Comparison of ENCODE assay signal across 27 mouse cellular contexts in genomic region chr2:56983167-56983566, GRCm38 (mm10).
DNase-seq lines count a peak whose midpoint lies in the region; ATAC-seq and TF ChIP-seq lines count a peak whose summit lies in the region.
"Had no signal": no experiment of that assay in that cellular context is flagged by ENCODE, and none has a peak within 500 bp of the region (broad histone marks: within the 10 kb centered on the region; RNA-seq: fewer than 3 reads in every experiment).

No protein-coding gene starts in this region.

- H3K4me1 ChIP-seq in limb, embryonic 14.5 days (ENCODE audit: control insufficient read depth, insufficient read depth, low read length) = no peaks in the 10 kb centered on the region
- no peaks in the 10 kb centered on the region for H3K4me1 ChIP-seq in limb, embryonic 10.5 days
- H3K4me1 ChIP-seq in embryonic facial prominence, embryonic 14.5 days (ENCODE audit: control insufficient read depth, insufficient read depth, low read length) = no peaks in the 10 kb centered on the region
- no peaks in the 10 kb centered on the region for H3K4me1 ChIP-seq in lung, embryonic 15.5 days
- H3K4me1 ChIP-seq: forebrain, embryonic 12.5 days; heart, embryonic 12.5 days; hindbrain, embryonic 10.5 days; intestine, embryonic 15.5 days; limb, embryonic 13.5 days; liver, embryonic 13.5 days; midbrain, embryonic 10.5 days; neural tube, embryonic 15.5 days had no signal

- H3K9ac ChIP-seq in limb, embryonic 14.5 days (ENCODE audit: low read depth, low read length, severe bottlenecking) = no peak overlapping the region
- no peak overlapping the region for H3K9ac ChIP-seq in embryonic facial prominence, embryonic 14.5 days (ENCODE audit: low read depth, low read length)
- H3K9ac ChIP-seq in lung, embryonic 15.5 days = no peak overlapping the region
- H3K9ac ChIP-seq: forebrain, embryonic 12.5 days; heart, embryonic 12.5 days; intestine, embryonic 15.5 days; limb, embryonic 13.5 days; liver, embryonic 13.5 days; neural tube, embryonic 15.5 days had no signal

- H3K4me2 ChIP-seq in limb, embryonic 14.5 days (replicated peaks; ENCODE audit: low read depth, low read length, severe bottlenecking) = no peak overlapping the region
- no peak overlapping the region for H3K4me2 ChIP-seq in embryonic facial prominence, embryonic 14.5 days (ENCODE audit: low read depth, low read length)
- H3K4me2 ChIP-seq in lung, embryonic 15.5 days = no peak overlapping the region
- H3K4me2 ChIP-seq: forebrain, embryonic 12.5 days; heart, embryonic 12.5 days; intestine, embryonic 15.5 days; limb, embryonic 13.5 days; liver, embryonic 13.5 days; neural tube, embryonic 15.5 days had no signal

- H3K27me3 ChIP-seq in limb, embryonic 14.5 days (ENCODE audit: control insufficient read depth, insufficient read depth, low read length) = no peaks in the 10 kb centered on the region
- no peaks in the 10 kb centered on the region for H3K27me3 ChIP-seq in limb, embryonic 10.5 days (ENCODE audit: low read depth, poor library complexity, severe bottlenecking)
- H3K27me3 ChIP-seq in embryonic facial prominence, embryonic 14.5 days (replicated peaks; ENCODE audit: control insufficient read depth, insufficient read depth, low read length) = no peaks in the 10 kb centered on the region
- H3K27me3 ChIP-seq in lung, embryonic 15.5 days = no peaks in the 10 kb centered on the region
- H3K27me3 ChIP-seq: forebrain, embryonic 12.5 days; heart, embryonic 12.5 days; intestine, embryonic 15.5 days; limb, embryonic 13.5 days; liver, embryonic 13.5 days; neural tube, embryonic 15.5 days had no signal

- H3K27ac ChIP-seq in limb, embryonic 14.5 days (replicated peaks; ENCODE audit: low read depth, low read length) = no peak overlapping the region
- H3K27ac ChIP-seq in limb, embryonic 10.5 days = no peak overlapping the region
- H3K27ac ChIP-seq in embryonic facial prominence, embryonic 14.5 days (replicated peaks; ENCODE audit: low read depth, low read length) = no peak overlapping the region
- no peak overlapping the region for H3K27ac ChIP-seq in lung, embryonic 15.5 days
- H3K27ac ChIP-seq: forebrain, embryonic 12.5 days; hindbrain, embryonic 10.5 days; intestine, embryonic 15.5 days; layer of hippocampus, adult 2 months; limb, embryonic 13.5 days; liver, embryonic 13.5 days; midbrain, embryonic 10.5 days; neural tube, embryonic 15.5 days had no signal

- H3K4me3 ChIP-seq in limb, embryonic 14.5 days (replicated peaks; ENCODE audit: low read length) = no peak overlapping the region
- H3K4me3 ChIP-seq in limb, embryonic 10.5 days = no peak overlapping the region
- H3K4me3 ChIP-seq in embryonic facial prominence, embryonic 14.5 days (ENCODE audit: low read depth, low read length) = no peak overlapping the region
- no peak overlapping the region for H3K4me3 ChIP-seq in lung, embryonic 15.5 days
- H3K4me3 ChIP-seq: forebrain, embryonic 12.5 days; heart, embryonic 12.5 days; hindbrain, embryonic 10.5 days; intestine, embryonic 15.5 days; layer of hippocampus, adult 2 months; limb, embryonic 13.5 days; liver, embryonic 13.5 days; midbrain, embryonic 10.5 days; neural tube, embryonic 15.5 days had no signal

- no peak for TF ChIP-seq POLR2A in limb, embryonic 14.5 days (IDR thresholded peaks at IDR 0.05; ENCODE audit: borderline replicate concordance, extremely low read depth, insufficient read depth, insufficient read length)

- no peaks in the 10 kb centered on the region for H3K36me3 ChIP-seq in limb, embryonic 14.5 days (ENCODE audit: control insufficient read depth, insufficient read depth, low read length)
- H3K36me3 ChIP-seq in limb, embryonic 10.5 days = no peaks in the 10 kb centered on the region
- H3K36me3 ChIP-seq in embryonic facial prominence, embryonic 14.5 days (ENCODE audit: control insufficient read depth, insufficient read depth, low read length) = no peaks in the 10 kb centered on the region
- H3K36me3 ChIP-seq in lung, embryonic 15.5 days = no peaks in the 10 kb centered on the region
- H3K36me3 ChIP-seq: forebrain, embryonic 12.5 days; heart, embryonic 12.5 days; hindbrain, embryonic 10.5 days; intestine, embryonic 15.5 days; limb, embryonic 13.5 days; liver, embryonic 13.5 days; midbrain, embryonic 10.5 days; neural tube, embryonic 15.5 days had no signal

- DNase-seq in limb, embryonic 14.5 days (ENCODE audit: low spot score) = peak; percentile 32
- no peak for DNase-seq in limb, embryonic 10.5 days (ENCODE audit: low spot score)
- peak; percentile 76 for DNase-seq in embryonic facial prominence, embryonic 14.5 days (ENCODE audit: low spot score)
- peak; percentile 66 for DNase-seq in lung, postnatal 36 days
- no peak for DNase-seq in spleen, postnatal 14 days (ENCODE audit: low spot score in 2 of 2)
- DNase-seq in thymus, postnatal 0 days (ENCODE audit: low spot score) = no peak
- DNase-seq: adrenal gland, postnatal 10 days; cerebellum, adult 8-10 months; cerebellum, postnatal 36 days; heart, adult 18-20 months; heart, postnatal 10 days; kidney, adult 8-10 months; kidney, postnatal 14 days; liver, embryonic 13.5 days; thymus, postnatal 36 days had no signal

- ATAC-seq in limb, embryonic 14.5 days (ENCODE audit: low FRiP score, low read depth) = no peak
- ATAC-seq in embryonic facial prominence, embryonic 14.5 days (ENCODE audit: low read depth) = peak; percentile 76
- ATAC-seq in lung, embryonic 15.5 days (ENCODE audit: borderline replicate concordance, extremely low read depth, low FRiP score, low TSS enrichment) = peak; percentile 62; the same call in 1 of the 2 replicates
- ATAC-seq in granulocyte monocyte progenitor cell, adult 5-6 weeks (replicated peaks; ENCODE audit: poor library complexity, severe bottlenecking) = no peak
- ATAC-seq: activated CD4-positive, CD25-positive, alpha-beta regulatory T cell, adult 4 months; hindbrain, embryonic 16.5 days; intestine, embryonic 15.5 days had no signal

- 73% methylated on average over 4 of the region's 4 CpGs for WGBS in limb, embryonic 14.5 days
- WGBS in limb, embryonic 10.5 days = 79% methylated on average over 4 of the region's 4 CpGs
- WGBS in embryonic facial prominence, embryonic 14.5 days = 62% methylated on average over 4 of the region's 4 CpGs
- 43% methylated on average over 4 of the region's 4 CpGs for WGBS in lung, embryonic 15.5 days

- no peaks in the 10 kb centered on the region for H3K9me3 ChIP-seq in limb, embryonic 14.5 days (ENCODE audit: control insufficient read depth, low read length)
- no peaks in the 10 kb centered on the region for H3K9me3 ChIP-seq in limb, embryonic 10.5 days (replicated peaks)
- no peaks in the 10 kb centered on the region for H3K9me3 ChIP-seq in embryonic facial prominence, embryonic 14.5 days (ENCODE audit: control insufficient read depth, low read length)
- no peaks in the 10 kb centered on the region for H3K9me3 ChIP-seq in lung, embryonic 15.5 days
- H3K9me3 ChIP-seq: forebrain, embryonic 12.5 days; heart, embryonic 12.5 days; hindbrain, embryonic 10.5 days; intestine, embryonic 15.5 days; limb, embryonic 13.5 days; liver, embryonic 13.5 days; midbrain, embryonic 10.5 days; neural tube, embryonic 15.5 days had no signal

Comparison
In these comparisons a context has a peak if more than half of its experiments do, and no peak if none do; other contexts are left out.
1. DNase-seq: peak in limb, embryonic 14.5 days (single experiment), embryonic facial prominence, embryonic 14.5 days (single experiment) and lung, postnatal 36 days (single experiment); none in limb, embryonic 10.5 days (single experiment), spleen, postnatal 14 days (0 of 2) and thymus, postnatal 0 days (single experiment).
2. ATAC-seq: peak in embryonic facial prominence, embryonic 14.5 days (single experiment) and lung, embryonic 15.5 days (single experiment); none in limb, embryonic 14.5 days (single experiment) and granulocyte monocyte progenitor cell, adult 5-6 weeks (single experiment).